Mouse (Mus musculus) embryonic facial prominence, embryonic 14.5 days (tissue): Measurements from ENCODE around the gene Rdm1. TPM values are rescaled to one million over a fixed set of nuclear protein-coding genes. Genes with fewer than 3 reads are reported as not detected.
"Not testable (repeated sequence)": the region's sequence is repeated elsewhere in the genome, so short reads cannot be mapped to it uniquely, and the experiment has no call there.

Experiments used
- ATAC-seq: fragments of 200-750 bp; cut with Nextera tagmentation; 2 replicates; pipeline ENCODE4 v1.8.0; 2017; ENCODE audit warnings: low read depth, moderate number of reproducible peaks, moderate TSS enrichment
- DNase-seq: peaks from one replicate; pipeline ENCODE4 v3.0.0-alpha.2; 2015; ENCODE audit warnings: low spot score
- H3K27ac ChIP-seq: fragments of 300-500 bp; sonication (generic); replicated peaks from 2 replicates; pipeline ENCODE4 v1.5.1; 2014; ENCODE audit warnings: low read depth, mild to moderate bottlenecking, low read length, moderate library complexity
- H3K27me3 ChIP-seq: fragments of 300-500 bp; sonication (generic); replicated peaks from 2 replicates; pipeline ENCODE4 v1.6.1; 2014; ENCODE audit warnings: low read length; ENCODE audit not compliant: control insufficient read depth, insufficient read depth
- H3K36me3 ChIP-seq: fragments of 300-500 bp; sonication (generic); 2 replicates; pipeline ENCODE4 v1.6.1; 2014; ENCODE audit warnings: low read length, mixed read lengths; ENCODE audit not compliant: control insufficient read depth, insufficient read depth
- H3K4me1 ChIP-seq: fragments of 300-500 bp; sonication (generic); 2 replicates; pipeline ENCODE4 v1.6.1; 2014; ENCODE audit warnings: antibody characterized with exemption, low read length; ENCODE audit not compliant: control insufficient read depth, insufficient read depth
- H3K4me2 ChIP-seq: fragments of 300-500 bp; sonication (generic); 2 replicates; pipeline ENCODE4 v1.6.1; 2014; ENCODE audit warnings: low read depth, mild to moderate bottlenecking, low read length, moderate library complexity, mixed read lengths
- H3K4me3 ChIP-seq: fragments of 300-500 bp; sonication (generic); 2 replicates; pipeline ENCODE4 v1.5.1; 2014; ENCODE audit warnings: low read depth, mild to moderate bottlenecking, low read length
- H3K9ac ChIP-seq: fragments of 300-500 bp; sonication (generic); 2 replicates; pipeline ENCODE4 v1.6.1; 2014; ENCODE audit warnings: low read depth, mild to moderate bottlenecking, low read length, moderate library complexity, mixed read lengths
- H3K9me3 ChIP-seq: fragments of 300-500 bp; sonication (generic); 2 replicates; pipeline ENCODE4 v1.6.1; 2016; ENCODE audit warnings: low read length; ENCODE audit not compliant: control insufficient read depth
- WGBS: fragments of 180-500 bp; shearing (Covaris S2); extraction: QIAGEN DNeasy Blood & Tissue Kit; methylation state at CpG from one replicate; pipeline ENCODE4 v1.1.7; 2014; 5-methylcytosine and 5-hydroxymethylcytosine counted together
- polyA plus RNA-seq: library from polyadenylated mRNA; unstranded; fragments of >200 nt; fragmentation: Nextera tagmentation; extraction: Ambion mirVana; gene quantifications from 2 replicates; pipeline ENCODE4 v1.2.1, GENCODE M21; 2014

Rdm1 gene
- polyA plus RNA-seq, 1 experiment from 2014 or later, result 34.9 TPM

DNA sequence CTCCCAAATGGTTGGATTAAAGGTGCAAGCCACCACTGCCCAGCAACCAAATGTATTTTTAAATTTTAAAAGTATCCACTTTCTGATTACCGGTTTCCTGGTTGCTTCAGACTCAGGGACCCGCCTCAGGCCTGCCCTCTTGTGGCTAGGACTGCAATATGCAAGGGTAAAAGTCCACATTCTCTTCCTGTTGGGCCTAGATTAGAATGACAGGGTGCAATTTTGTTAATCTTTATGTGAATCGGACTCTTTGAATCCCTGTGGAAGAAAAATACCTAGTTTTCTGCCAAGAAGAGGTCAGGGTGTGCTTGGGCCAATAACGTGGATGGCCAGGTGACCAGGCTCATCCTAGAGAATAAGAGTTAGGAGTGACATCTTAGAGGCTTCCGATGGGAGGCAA, 37.6 kb upstream of the Rdm1 start:
- no peak overlapping the region for H3K4me2 ChIP-seq
- no peaks in the 10 kb centered on the region for H3K4me1 ChIP-seq
- no peaks in the 10 kb centered on the region for H3K27me3 ChIP-seq
- H3K9me3 ChIP-seq, result no peaks in the 10 kb centered on the region
- H3K36me3 ChIP-seq, result no peaks in the 10 kb centered on the region
- H3K4me3 ChIP-seq, result no peak overlapping the region
- no peak for ATAC-seq
- no peak overlapping the region for H3K9ac ChIP-seq
- no peak overlapping the region for H3K27ac ChIP-seq
- DNase-seq, result peak; percentile 32
- 28% methylated on average over 5 of the region's 5 CpGs for WGBS

DNA sequence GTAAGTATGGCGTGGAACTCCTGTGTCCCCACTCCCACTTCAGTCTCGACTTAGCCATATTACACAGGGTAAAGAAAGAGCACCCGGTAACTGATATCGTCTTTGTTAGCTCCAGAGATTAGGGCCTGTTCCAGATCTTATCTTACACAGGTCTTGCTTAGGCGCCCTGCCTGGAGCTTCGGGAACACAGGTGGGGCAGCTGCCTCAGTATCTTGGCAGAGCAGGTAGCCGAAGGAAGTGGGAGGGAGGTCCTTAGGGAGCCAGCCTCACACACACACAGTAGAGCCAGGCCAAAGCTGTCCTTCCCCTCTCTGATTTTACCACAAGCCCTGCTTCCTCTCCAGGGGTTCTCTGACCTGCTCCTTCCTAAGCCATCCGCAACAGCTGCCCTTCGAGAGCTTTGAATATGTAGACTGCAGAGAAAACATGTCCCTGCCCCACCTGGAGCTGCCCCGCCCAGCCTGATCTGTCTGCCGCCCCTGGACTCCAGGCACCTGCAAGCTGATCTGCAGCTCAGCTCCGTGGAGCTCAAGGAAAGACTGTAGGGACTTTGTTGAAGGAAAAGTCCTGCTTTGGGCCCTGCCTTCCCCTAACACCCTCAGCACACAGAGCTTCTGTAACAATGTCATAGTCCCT, 36.9 kb upstream of the Rdm1 start:
- ATAC-seq, result no peak
- Histone ChIP-seq H3K9ac (no peak overlapping the region), H3K4me2 (no peak overlapping the region), H3K9me3 (no peaks in the 10 kb centered on the region), H3K4me3 (no peak overlapping the region), H3K27me3 (no peaks in the 10 kb centered on the region), H3K27ac (no peak overlapping the region), H3K4me1 (no peaks in the 10 kb centered on the region), H3K36me3 (no peaks in the 10 kb centered on the region)
- DNase-seq, result no peak
- 73% methylated on average over 12 of the region's 12 CpGs for WGBS

DNA sequence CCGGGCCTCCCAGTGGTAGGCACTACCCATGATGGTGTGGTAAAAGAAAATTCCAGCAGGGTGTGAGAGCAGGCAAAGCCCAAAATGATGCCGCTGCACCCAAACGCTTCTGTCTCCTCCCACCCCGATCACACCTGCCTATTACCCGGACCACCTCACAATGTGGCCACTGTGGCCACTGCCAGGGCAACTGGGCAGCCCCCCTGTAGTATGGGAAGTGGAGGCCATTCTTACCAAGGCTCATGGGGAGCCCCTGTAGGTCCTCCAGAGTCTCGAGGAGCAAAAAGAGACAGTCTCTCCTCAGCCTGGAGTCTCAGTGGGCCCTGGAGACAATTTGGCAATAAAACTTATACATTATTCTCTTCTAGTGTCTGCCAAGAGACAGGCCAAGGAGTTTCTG, 27.8 kb upstream of the Rdm1 start, which contains the start of gene Gm11634:
Gm11634 (minus strand) TSS at position 101 of the 400 bp plus-strand sequence.
- 80% methylated on average over 6 of the region's 6 CpGs for WGBS
- Histone ChIP-seq H3K4me3 (no peak within 1 kb of the TSS), H3K36me3 (no peaks in the 10 kb centered on the region), H3K9me3 (no peaks in the 10 kb centered on the region), H3K27ac (no peak within 1 kb of the TSS), H3K4me2 (no peak within 1 kb of the TSS), H3K4me1 (no peaks in the 10 kb centered on the region), H3K27me3 (no peaks in the 10 kb centered on the region), H3K9ac (no peak within 1 kb of the TSS)
- ATAC-seq, result no peak
- DNase-seq, result no peak

DNA sequence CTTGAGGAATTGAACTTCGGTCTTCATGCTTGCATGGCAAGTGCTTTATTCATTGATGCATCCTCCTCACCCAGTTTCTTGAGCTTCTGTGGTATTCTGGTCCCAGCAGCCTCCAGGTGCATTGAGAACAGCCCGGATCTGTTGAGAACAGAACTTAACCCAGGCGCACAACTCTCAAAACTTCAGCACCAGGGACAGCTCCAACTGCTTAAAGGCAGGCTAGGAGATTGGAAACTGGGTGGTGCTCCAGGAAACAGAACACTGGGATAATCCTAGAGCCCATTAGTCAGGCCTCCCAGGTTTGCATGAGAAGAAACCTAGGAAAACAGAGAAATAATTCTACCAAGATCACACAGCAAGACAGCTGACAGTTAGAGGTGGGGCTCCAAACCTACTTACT, 24.5 kb upstream of the Rdm1 start:
- H3K36me3 ChIP-seq, result no peaks in the 10 kb centered on the region
- 16% methylated on average over 3 of the region's 3 CpGs for WGBS
- no peaks in the 10 kb centered on the region for H3K9me3 ChIP-seq
- peak; percentile 91 for DNase-seq
- no peak overlapping the region for H3K4me2 ChIP-seq
- no peak for ATAC-seq
- no peaks in the 10 kb centered on the region for H3K27me3 ChIP-seq
- 0 out of 2 replicates have a peak, but pooled peaks cover 4% of the 10 kb centered on the region for H3K4me1 ChIP-seq
- H3K27ac ChIP-seq, result no peak overlapping the region
- no peak overlapping the region for H3K4me3 ChIP-seq
- no peak overlapping the region for H3K9ac ChIP-seq

DNA sequence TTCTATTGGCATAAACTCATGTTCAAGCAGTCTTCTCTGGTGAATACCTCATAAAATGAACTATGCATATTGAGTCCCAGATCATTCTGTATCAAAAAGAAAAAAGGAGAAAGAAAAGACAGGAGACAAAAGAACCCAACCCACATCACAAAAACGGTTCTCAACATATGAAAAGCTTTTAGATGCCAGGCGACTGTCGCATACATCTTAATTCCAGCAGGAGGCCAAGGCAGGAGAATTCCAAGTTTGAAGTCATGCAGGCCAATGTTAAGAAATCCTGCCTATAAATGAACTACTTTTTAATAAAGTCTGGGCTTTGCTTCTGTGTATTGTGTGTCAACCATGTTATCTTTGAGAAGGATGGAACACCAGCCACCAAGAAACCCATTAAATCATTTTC, 22.9 kb upstream of the Rdm1 start:
- Histone ChIP-seq H3K27me3 (no peaks in the 10 kb centered on the region), H3K36me3 (no peaks in the 10 kb centered on the region), H3K9ac (no peak overlapping the region), H3K27ac (no peak overlapping the region), H3K4me1 (0 out of 2 replicates have a peak, but pooled peaks cover 4% of the 10 kb centered on the region), H3K9me3 (no peaks in the 10 kb centered on the region), H3K4me2 (peak overlapping the region; percentile 51), H3K4me3 (no peak overlapping the region)
- whole genome bisulfite sequencing, result 3% methylated on average over 3 of the region's 3 CpGs
- ATAC-seq (no peak), DNase-seq (no peak)

DNA sequence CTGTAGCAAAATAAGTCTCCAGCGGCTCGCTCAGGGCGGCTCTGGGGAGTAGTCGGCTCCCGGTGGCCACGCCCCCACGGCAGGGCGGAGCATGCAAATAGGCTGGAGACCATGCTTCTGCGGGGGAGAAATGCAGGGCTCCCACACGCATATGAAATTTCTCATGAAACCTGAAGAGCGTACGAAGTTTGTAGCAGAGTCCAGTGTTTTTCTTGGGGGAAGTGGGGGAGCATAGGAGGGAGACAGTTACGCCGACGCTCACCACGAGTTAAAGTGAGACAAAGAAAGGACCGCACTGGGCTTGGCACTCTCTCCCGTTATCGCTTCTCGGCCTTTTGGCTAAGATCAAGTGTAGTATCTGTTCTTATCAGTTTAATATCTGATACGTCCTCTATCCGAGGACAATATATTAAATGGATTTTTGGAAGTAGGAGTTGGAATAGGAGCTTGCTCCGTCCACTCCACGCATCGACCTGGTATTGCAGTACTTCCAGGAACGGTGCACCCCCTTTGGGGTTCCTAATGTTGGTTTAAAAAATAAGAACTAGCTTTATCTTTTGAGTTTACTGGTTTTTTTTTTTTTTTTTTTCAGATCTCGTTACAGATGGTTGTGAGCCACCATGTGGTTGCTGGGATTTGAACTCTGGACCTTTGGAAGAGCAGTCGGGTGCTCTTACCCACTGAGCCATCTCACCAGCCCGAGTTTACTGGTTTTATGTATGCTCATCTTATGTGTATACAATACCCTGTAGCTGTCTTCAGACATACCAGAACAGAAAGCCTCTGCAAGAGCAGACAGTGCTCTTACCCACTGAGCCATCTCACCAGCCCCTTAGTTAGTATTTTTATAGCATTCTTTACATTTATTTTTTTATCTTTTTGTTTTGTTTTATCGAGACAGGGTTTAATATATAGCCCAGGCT, 22.2 kb upstream of the Rdm1 start:
- not testable (repeated sequence) for H3K36me3 ChIP-seq, H3K4me1 ChIP-seq, H3K27me3 ChIP-seq, H3K9me3 ChIP-seq
- WGBS, result 1% methylated on average over 28 of the region's 30 CpGs
- 0 out of 2 replicates have a peak overlapping the region, but pooled peaks have one; percentile 21 for H3K27ac ChIP-seq
- H3K9ac ChIP-seq, result peak overlapping the region; percentile 34
- ATAC-seq (peak; percentile 80), DNase-seq (peak; percentile 81)
- peak overlapping the region; percentile 51 for H3K4me2 ChIP-seq
- H3K4me3 ChIP-seq, result peak overlapping the region; percentile 26

DNA sequence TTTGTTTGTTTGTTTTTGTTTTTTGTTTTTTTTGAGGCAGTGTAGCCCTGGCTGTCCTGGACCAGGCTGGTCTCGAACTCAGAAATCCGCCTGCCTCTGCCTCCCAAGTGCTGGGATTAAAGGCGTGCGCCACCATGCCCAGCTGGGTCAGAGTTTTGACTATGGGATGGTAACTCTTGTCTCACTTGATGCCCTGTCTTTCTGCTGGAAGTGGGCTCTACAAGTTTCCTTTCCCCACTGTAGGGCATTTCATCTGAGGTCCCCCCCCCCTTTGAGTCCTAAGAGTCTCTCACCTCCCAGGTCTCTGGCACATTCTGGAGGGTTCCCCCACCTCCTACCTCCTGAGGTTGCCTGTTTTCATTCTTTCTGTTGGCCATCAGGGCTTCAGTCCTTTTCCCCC, 19.9 kb upstream of the Rdm1 start:
- H3K9ac ChIP-seq, H3K4me2 ChIP-seq, H3K9me3 ChIP-seq, H3K27me3 ChIP-seq, H3K36me3 ChIP-seq, H3K27ac ChIP-seq, H3K4me1 ChIP-seq, H3K4me3 ChIP-seq, DNase-seq, ATAC-seq: not testable (repeated sequence)
- 88% methylated on average over 4 of the region's 4 CpGs for WGBS

DNA sequence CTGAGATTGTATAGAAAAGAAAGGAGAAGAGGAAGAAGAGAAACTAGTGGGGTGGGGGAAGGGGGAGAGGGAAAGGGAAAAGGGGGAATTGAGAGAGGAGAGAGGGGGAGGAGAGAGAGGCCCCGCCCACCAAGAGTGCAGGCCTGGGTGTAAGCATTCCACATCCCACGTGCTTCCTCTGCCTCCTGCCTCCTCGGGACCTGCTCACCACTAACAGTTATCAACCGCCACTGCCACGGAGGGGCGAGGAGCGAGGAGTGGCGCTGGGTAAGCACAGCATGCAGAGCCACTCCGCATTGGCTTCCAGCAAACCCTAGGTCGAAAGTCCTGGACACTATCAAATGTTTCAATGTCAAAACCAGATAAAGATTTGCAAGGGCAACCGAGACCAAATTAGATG, 16.6 kb upstream of the Rdm1 start:
- no peaks in the 10 kb centered on the region for H3K27me3 ChIP-seq
- no peak for DNase-seq

More for the DNA sequence above, 16.6 kb upstream of the Rdm1 start:
- Histone ChIP-seq H3K4me3 (no peak overlapping the region), H3K27ac (no peak overlapping the region), H3K4me1 (no peaks in the 10 kb centered on the region), H3K9ac (no peak overlapping the region), H3K4me2 (no peak overlapping the region), H3K36me3 (no peaks in the 10 kb centered on the region), H3K9me3 (no peaks in the 10 kb centered on the region)
- ATAC-seq, result no peak
- WGBS, result 31% methylated on average over 11 of the region's 11 CpGs
